Mouse (Mus musculus) C2C12 (cell line): Measurements from ENCODE around the gene Usp15.

Source experiments
- CTCF ChIP-seq: IDR thresholded peaks from one replicate; pipeline ENCODE4 v1.5.1; 2011; ENCODE audit not compliant: control insufficient read depth, insufficient read depth, insufficient read length
- MAX ChIP-seq: IDR thresholded peaks from one replicate; pipeline ENCODE4 v1.6.1; 2011; ENCODE audit warnings: mild to moderate bottlenecking, control low read depth

GRCm38 (mm10) chr10:123108121-123108520, 88.7 kb downstream of the Usp15 start:
- TF ChIP-seq CTCF (no peak), MAX (no peak)
